Mouse (Mus musculus) heart, embryonic 14.5 days (tissue): ENCODE results near the gene Fam227b. TPM values are rescaled to one million over a fixed set of nuclear protein-coding genes. Genes with fewer than 3 reads are reported as not detected.

ENCODE experiments used
- ATAC-seq: fragments of 200-750 bp; cut with Nextera tagmentation; 2 replicates; pipeline ENCODE4 v1.8.0; 2017; ENCODE audit warnings: low read depth, moderate TSS enrichment; ENCODE audit not compliant: insufficient number of reproducible peaks, insufficient read depth, low FRiP score
- H3K27ac ChIP-seq, 2 experiments: fragments of 200-500 bp in 1 of 2; fragments of 300-500 bp in 1 of 2; sonication (generic) in 1 of 2; replicated peaks in 1 of 2; 2 replicates each; pipeline ENCODE4 v1.5.1; 2012 to 2014; ENCODE audit warnings: low read depth in 2 of 2, low read length in 2 of 2, control low read depth in 1 of 2, mild to moderate bottlenecking in 1 of 2, mixed read lengths in 1 of 2; ENCODE audit not compliant: control insufficient read depth in 1 of 2, insufficient read depth in 1 of 2
- H3K27me3 ChIP-seq: fragments of 300-500 bp; sonication (generic); 2 replicates; pipeline ENCODE4 v1.6.1; 2014; ENCODE audit warnings: mild to moderate bottlenecking, low read length, control low read depth; ENCODE audit not compliant: control insufficient read depth, insufficient read depth
- H3K36me3 ChIP-seq: fragments of 300-500 bp; sonication (generic); 2 replicates; pipeline ENCODE4 v1.6.1; 2014; ENCODE audit warnings: mild to moderate bottlenecking, control low read depth, low read length, mixed read lengths; ENCODE audit not compliant: control insufficient read depth, insufficient read depth
- H3K4me1 ChIP-seq, 2 experiments: fragments of 200-500 bp in 1 of 2; fragments of 300-500 bp in 1 of 2; sonication (generic) in 1 of 2; 2 replicates each; pipeline ENCODE4 v1.6.1; 2012 to 2014; ENCODE audit warnings: low read length in 2 of 2, control low read depth in 1 of 2, mixed read lengths in 1 of 2; ENCODE audit not compliant: control insufficient read depth in 2 of 2, insufficient read depth in 2 of 2
- H3K4me2 ChIP-seq: fragments of 300-500 bp; sonication (generic); 2 replicates; pipeline ENCODE4 v1.6.1; 2014; ENCODE audit warnings: mild to moderate bottlenecking, low read length
- H3K4me3 ChIP-seq, 2 experiments: fragments of 200-500 bp in 1 of 2; fragments of 300-500 bp in 1 of 2; sonication (generic) in 1 of 2; 2 replicates each; pipeline ENCODE4 v1.5.1; 2012 to 2014; ENCODE audit warnings: low read length in 2 of 2, mild to moderate bottlenecking in 2 of 2, control low read depth in 1 of 2, low read depth in 1 of 2, moderate library complexity in 1 of 2; ENCODE audit not compliant: control insufficient read depth in 1 of 2, insufficient read depth in 1 of 2
- H3K9ac ChIP-seq: fragments of 300-500 bp; sonication (generic); 2 replicates; pipeline ENCODE4 v1.6.1; 2014; ENCODE audit warnings: mild to moderate bottlenecking, low read length
- H3K9me3 ChIP-seq: fragments of 300-500 bp; sonication (generic); 2 replicates; pipeline ENCODE4 v1.6.1; 2016; ENCODE audit warnings: low read length, control low read depth; ENCODE audit not compliant: control insufficient read depth
- WGBS: fragments of 180-500 bp; shearing (Covaris S2); extraction: QIAGEN DNeasy Blood & Tissue Kit; methylation state at CpG from one replicate; pipeline ENCODE4 v1.1.7; 2014; 5-methylcytosine and 5-hydroxymethylcytosine counted together
- polyA plus RNA-seq: library from polyadenylated mRNA; unstranded; fragments of >200 nt; fragmentation: Nextera tagmentation; extraction: Ambion mirVana; gene quantifications from 2 replicates; pipeline ENCODE4 v1.2.1, GENCODE M21; 2014

Gene Fam227b
- polyA plus RNA-seq, 1 experiment from 2014 or later, result 0.12 TPM

- ATAC-seq, result no peak
- Histone ChIP-seq H3K9me3 (no peaks in the 10 kb centered on the region), H3K4me3 (no peak overlapping the region), H3K4me1 (peaks cover 4 to 16% of the 10 kb centered on the region in 2 experiments; a peak in 3 of 4 replicates), H3K4me2 (no peak overlapping the region), H3K9ac (no peak overlapping the region), H3K27me3 (no peaks in the 10 kb centered on the region), H3K36me3 (no peaks in the 10 kb centered on the region), H3K27ac (peak overlapping the region; percentile 31 to 48; a peak in 3 of 4 replicates)
- WGBS, result 27% methylated on average over 4 of the region's 4 CpGs
Measured at GRCm38 (mm10) chr2:126039414-126039891, 112.4 kb downstream of the Fam227b start.

GRCm38 (mm10) chr2:126038221-126039000 lies 113.4 kb downstream of the Fam227b start:
- Histone ChIP-seq H3K36me3 (no peaks in the 10 kb centered on the region), H3K9ac (no peak overlapping the region), H3K4me2 (no peak overlapping the region), H3K9me3 (no peaks in the 10 kb centered on the region), H3K4me1 (peaks cover 4 to 16% of the 10 kb centered on the region in 2 experiments; a peak in 3 of 4 replicates), H3K4me3 (no peak overlapping the region), H3K27me3 (no peaks in the 10 kb centered on the region), H3K27ac (no peak overlapping the region)
- 84% methylated on average over 7 of the region's 7 CpGs for WGBS
- no peak for ATAC-seq

- 71% methylated on average over 4 of the region's 4 CpGs for WGBS
- Histone ChIP-seq H3K4me2 (no peak overlapping the region), H3K36me3 (no peaks in the 10 kb centered on the region), H3K4me3 (no peak overlapping the region), H3K9ac (no peak overlapping the region), H3K27ac (no peak overlapping the region), H3K9me3 (no peaks in the 10 kb centered on the region), H3K4me1 (peaks cover 4 to 16% of the 10 kb centered on the region in 2 experiments; a peak in 3 of 4 replicates), H3K27me3 (no peaks in the 10 kb centered on the region)
- ATAC-seq, result no peak
Measured at GRCm38 (mm10) chr2:126036121-126036520, 115.7 kb downstream of the Fam227b start.

GRCm38 (mm10) chr2:126035013-126035770 lies 116.6 kb downstream of the Fam227b start:
- no peaks in the 10 kb centered on the region for H3K9me3 ChIP-seq
- no peaks in the 10 kb centered on the region for H3K27me3 ChIP-seq
- peaks cover 4 to 16% of the 10 kb centered on the region in 2 experiments; a peak in 3 of 4 replicates for H3K4me1 ChIP-seq
- H3K36me3 ChIP-seq, result no peaks in the 10 kb centered on the region
- no peak overlapping the region for H3K4me3 ChIP-seq
- no peak overlapping the region for H3K27ac ChIP-seq
- WGBS, result 50% methylated on average over 15 of the region's 15 CpGs
- peak overlapping the region; percentile 28; the same call in 1 of the 2 replicates for H3K4me2 ChIP-seq
- ATAC-seq, result no peak
- H3K9ac ChIP-seq, result no peak overlapping the region

- H3K4me3 ChIP-seq, result no peak within 1 kb of the TSS
- ATAC-seq, result no peak
- no peaks in the 10 kb centered on the region for H3K36me3 ChIP-seq
- H3K9me3 ChIP-seq, result no peaks in the 10 kb centered on the region
- H3K27me3 ChIP-seq, result no peaks in the 10 kb centered on the region
- no peak within 1 kb of the TSS for H3K9ac ChIP-seq
- peak within 1 kb of the TSS; percentile 28; the same call in 1 of the 2 replicates for H3K4me2 ChIP-seq
- no peak within 1 kb of the TSS for H3K27ac ChIP-seq
- WGBS, result 72% methylated on average over 15 of the region's 15 CpGs
- H3K4me1 ChIP-seq, result peaks cover 3 to 12% of the 10 kb centered on the region in 2 experiments; a peak in 3 of 4 replicates
Measured at GRCm38 (mm10) chr2:126034379-126035005, 117.3 kb downstream of the Fam227b start, which contains the start of gene Fgf7. Gene Fgf7, plus strand, starts transcription at chr2:126034658.

GRCm38 (mm10) chr2:126033114-126033972 lies 118.5 kb downstream of the Fam227b start:
- H3K4me2 ChIP-seq, result no peak overlapping the region
- H3K27me3 ChIP-seq, result no peaks in the 10 kb centered on the region
- H3K9ac ChIP-seq, result no peak overlapping the region
- no peak for ATAC-seq
- H3K9me3 ChIP-seq, result no peaks in the 10 kb centered on the region
- 73% methylated on average over 8 of the region's 8 CpGs for WGBS
- H3K4me1 ChIP-seq, result peaks cover 0 to 5% of the 10 kb centered on the region in 2 experiments; a peak in 1 of 4 replicates
- no peaks in the 10 kb centered on the region for H3K36me3 ChIP-seq
- no peak overlapping the region for H3K27ac ChIP-seq
- H3K4me3 ChIP-seq, result no peak overlapping the region
